In genomic region chr8:95672811-95673210, GRCm38 (mm10) we compare ENCODE assay signal across 1 mouse cellular context.
TF ChIP-seq lines count a peak whose summit lies in the region.

No protein-coding gene starts in this region.

TF ChIP-seq in CH12.LX, 34 proteins besides CTCF, POLR2A, EP300 and RAD21 (continued from another document):
- TF ChIP-seq CHD1 (IDR thresholded peaks at IDR 0.05; ENCODE audit: low read depth, low read length) (no peak), TCF12 (IDR thresholded peaks at IDR 0.05; ENCODE audit: low read depth, low read length) (peak; percentile 75; the same call in 1 of the 2 replicates), USF1 (IDR thresholded peaks at IDR 0.05; ENCODE audit: low read depth, low read length) (peak; percentile 47), PAX5 (IDR thresholded peaks at IDR 0.05; ENCODE audit: low read length) (no peak), JUND (conservative IDR thresholded peaks at IDR 0.05; ENCODE audit: low read depth, low read length) (peak; percentile 76), MXI1 (IDR thresholded peaks at IDR 0.05; ENCODE audit: low read depth, low read length) (no peak), BHLHE40 (IDR thresholded peaks at IDR 0.05; ENCODE audit: low read depth, low read length) (peak; percentile 88), MAFK (IDR thresholded peaks at IDR 0.05; ENCODE audit: insufficient replicate concordance, low read length) (peak; percentile 89), JUN (IDR thresholded peaks at IDR 0.05; ENCODE audit: insufficient read depth, low read depth, low read length) (peak; percentile 79), KAT2A (IDR thresholded peaks at IDR 0.05; ENCODE audit: insufficient replicate concordance, low read length) (no peak), USF2 (conservative IDR thresholded peaks at IDR 0.05; ENCODE audit: low read depth, low read length) (no peak), POLR2AphosphoS2 (IDR thresholded peaks at IDR 0.05; ENCODE audit: low read depth, low read length) (no peak), NRF1 (IDR thresholded peaks at IDR 0.05; ENCODE audit: low read depth, low read length) (no peak), ZC3H11A (IDR thresholded peaks at IDR 0.05; ENCODE audit: low read depth, low read length) (no peak), UBTF (IDR thresholded peaks at IDR 0.05; ENCODE audit: low read depth, low read length) (no peak), SMC3 (IDR thresholded peaks at IDR 0.05; ENCODE audit: low read depth, low read length) (no peak), MYC (IDR thresholded peaks at IDR 0.05; ENCODE audit: low read depth, low read length) (no peak), ZNF384 (IDR thresholded peaks at IDR 0.05; ENCODE audit: low read depth, low read length) (peak; percentile 76), MAX (IDR thresholded peaks at IDR 0.05; ENCODE audit: low read length) (no peak; the same call in 1 of the 2 replicates), NELFE (IDR thresholded peaks at IDR 0.05; ENCODE audit: low read depth, low read length) (no peak), SIN3A (IDR thresholded peaks at IDR 0.05; ENCODE audit: low read length) (peak; percentile 43; the same call in 1 of the 2 replicates)
TF ChIP-seq in CH12.LX: peak in this region for 12.
